Mouse (Mus musculus) mouse embryonic stem cell (cell line): Measurements from ENCODE around the gene Atp2b1.

Source experiments
- in situ Hi-C, 2 experiments: fragments of 300-500 bp; cut with MboI; formaldehyde crosslinking; loops; 1 replicate in 1 of 2; 3 replicates in 1 of 2; pipeline ENCODE4 v1.14.3; 2019 to 2020; ENCODE audit warnings: low sequenced_read_pairs in 2 of 2, low pct_unique_long_range_greater_than_20kb in 1 of 2, mixed read lengths in 1 of 2; ENCODE audit not compliant: unreplicated experiment in 1 of 2

Gene Atp2b1

DNA sequence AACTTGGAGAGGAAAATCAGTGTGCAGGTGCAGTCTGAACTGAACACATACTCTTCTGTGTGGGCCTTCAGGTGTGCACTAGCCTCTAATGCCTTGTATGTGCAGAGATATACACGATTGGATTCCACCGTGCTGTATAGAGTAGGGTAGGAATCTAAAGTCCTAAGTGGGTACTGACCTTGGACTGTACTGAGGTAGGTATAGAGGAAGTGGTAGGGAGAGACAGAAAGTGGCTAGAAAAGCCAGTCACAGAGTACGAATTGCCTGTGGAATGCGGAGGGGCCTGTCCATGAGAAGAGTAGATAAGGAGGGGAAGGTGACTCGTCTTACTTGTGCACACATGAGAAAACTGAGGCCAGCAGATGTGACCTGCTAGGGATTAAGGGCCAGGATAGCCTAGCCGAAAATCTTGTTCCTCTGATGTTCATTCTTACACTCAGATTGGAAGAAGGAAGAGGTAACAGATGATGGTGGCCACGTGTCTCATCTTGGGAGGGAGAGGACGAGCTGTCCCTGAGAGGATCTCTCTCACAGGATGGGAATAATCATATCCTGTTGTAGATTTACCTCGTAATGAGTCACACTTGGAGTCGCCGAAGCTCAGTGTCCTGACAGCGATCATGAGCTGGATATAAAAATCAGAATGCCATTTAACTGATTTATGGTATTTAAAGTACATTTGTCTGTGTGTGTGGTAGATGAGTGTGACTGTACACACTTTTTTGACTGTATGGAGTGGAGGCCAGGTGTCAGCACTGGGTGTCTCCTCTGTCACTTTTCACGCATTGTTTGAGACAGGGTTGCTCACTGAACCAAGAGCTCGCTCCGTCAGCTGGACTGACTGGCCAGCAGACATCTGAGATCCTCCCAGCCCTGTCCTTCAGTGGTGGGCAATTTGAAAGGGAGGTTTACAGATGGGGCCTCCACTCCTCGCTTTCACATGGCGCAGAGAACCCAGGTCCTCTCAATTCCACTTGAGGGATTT lies 37.4 kb downstream of the Atp2b1 start:
- in situ Hi-C loops: no loop called here

DNA sequence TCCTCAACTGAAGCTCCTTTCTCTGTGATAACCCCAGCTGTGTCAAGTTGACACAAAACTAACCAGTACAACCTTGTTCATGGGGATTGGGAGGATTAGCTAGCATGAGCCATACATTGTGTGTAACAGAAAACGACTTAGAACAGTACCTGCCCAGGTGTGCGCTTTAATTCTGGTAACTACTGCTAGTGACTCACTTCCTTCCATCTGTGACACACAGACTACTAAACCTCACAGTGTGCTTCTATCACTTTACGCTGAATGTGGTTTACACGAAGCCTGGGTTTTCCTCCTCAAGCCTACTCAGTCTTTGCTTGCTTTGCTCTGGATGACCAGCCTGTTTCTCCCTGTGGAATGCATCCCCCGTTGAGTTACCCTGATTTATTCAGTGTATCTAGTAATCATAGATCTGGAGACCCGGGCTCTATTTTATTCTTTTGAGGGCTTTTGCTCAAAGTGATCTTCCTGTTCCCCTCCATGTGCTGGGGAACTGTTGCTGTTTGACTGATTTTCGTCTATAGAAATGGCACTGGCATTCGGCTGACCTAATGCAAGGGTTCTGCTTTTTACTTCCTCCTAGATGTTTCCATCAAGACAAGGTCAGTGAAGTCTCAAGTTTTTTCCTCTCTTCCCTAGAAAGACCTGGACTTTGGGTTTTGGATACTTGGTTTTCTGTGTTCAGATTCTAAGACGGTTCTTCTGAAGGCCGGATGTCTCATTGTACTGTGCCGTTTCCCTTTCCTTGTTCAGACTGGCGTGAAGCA lies 40.2 kb downstream of the Atp2b1 start:
- in situ Hi-C loops: no loop called here

DNA sequence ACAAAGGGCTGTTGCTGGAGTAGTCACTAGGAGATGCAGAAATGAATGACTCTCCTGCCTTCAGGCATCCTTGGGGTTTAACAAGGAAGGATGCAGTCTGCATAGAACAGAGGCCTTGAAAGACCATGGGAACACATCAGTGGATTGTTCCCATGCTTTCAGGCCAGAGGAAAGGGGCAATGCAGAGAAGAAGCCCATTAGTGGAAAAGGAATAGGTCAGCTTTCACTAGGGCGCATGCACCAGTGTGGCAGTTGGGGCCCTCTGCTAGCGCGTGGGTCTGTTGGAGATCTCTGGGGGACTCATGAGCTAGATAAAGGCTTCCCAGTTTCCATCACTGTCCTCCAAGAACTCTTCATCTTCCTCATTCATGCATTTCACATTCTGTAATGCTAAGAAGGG lies 41.9 kb downstream of the Atp2b1 start:
- in situ Hi-C loops: no loop called here

DNA sequence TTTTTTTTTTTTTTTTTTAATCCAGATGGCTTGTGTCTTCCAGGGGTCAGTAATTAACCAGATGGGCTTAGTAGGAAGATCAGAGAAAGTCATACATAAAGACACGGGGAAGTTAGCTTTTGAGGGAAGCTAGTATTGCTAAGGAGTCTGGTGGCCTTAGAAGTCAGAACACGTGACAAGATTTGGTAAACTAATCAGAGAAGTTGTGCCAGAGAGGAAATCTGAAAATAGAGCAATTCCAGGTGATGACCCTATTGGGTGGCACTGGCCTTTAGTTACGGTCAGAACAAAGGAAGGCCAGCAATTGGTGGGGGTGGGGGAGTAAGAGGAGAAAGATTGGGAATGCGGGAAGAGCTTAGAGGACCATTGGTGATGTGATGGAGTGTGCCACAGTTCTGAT lies 44.5 kb downstream of the Atp2b1 start:
- in situ Hi-C loops: no loop called here

DNA sequence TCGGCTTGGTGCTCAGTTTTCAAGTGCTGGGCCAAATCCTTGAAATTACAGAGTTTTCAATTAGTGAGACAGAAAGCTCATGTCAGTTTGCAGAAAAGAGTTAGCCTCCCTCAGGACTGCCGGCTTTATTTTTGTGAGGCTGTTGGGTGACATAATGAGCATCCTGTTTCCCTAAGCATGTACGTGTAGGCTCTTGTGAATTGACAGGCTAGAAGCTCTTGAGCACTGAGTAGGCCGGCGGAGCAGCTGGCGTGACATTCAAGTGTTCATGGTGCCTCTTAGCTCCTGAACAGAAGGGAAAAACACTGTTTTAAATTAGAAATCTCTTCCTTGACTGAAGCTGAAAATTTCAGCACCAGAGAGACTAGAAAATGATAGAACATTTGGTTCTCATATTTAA lies 45.2 kb downstream of the Atp2b1 start:
- in situ Hi-C loops: no loop called here

DNA sequence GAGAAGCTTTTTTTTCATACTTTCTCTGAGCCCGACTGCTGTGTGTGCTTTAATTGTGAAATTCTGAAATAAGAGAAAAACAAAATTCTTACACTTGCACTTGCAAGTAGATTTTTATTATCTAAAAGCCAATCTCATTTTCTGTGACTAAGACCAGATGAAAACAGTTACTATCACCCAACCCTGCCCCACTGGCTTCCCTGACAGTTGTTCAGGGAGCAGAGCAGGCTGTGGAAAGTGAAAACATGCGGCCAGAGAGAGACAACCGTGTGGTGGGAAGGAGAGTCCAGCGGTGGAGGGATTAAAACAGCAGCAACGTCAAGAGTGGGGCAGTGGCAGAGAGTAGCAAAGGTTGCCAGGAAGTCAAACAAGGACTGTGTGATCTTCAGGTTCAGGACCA lies 46.7 kb downstream of the Atp2b1 start:
- in situ Hi-C loops: no loop called here

DNA sequence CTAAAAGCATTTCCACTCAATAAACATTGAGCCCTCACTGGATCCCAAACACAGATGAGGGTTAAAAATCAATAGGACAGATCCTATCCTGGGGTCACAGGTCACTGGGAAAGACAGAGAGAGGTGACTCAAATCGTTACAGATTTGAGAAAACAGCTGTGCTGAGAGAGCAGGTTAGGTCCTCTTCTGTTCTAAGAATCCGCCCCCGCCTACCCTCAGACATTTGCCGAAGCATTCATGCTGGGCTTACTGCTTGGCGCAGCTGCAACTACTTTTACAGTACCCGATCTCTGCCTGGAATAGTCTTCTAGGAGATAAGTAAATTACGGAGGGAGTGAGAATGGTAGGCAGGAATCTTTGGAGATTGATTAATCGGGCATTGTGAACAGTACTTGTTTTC lies 47.9 kb downstream of the Atp2b1 start:
- in situ Hi-C loops: no loop called here

DNA sequence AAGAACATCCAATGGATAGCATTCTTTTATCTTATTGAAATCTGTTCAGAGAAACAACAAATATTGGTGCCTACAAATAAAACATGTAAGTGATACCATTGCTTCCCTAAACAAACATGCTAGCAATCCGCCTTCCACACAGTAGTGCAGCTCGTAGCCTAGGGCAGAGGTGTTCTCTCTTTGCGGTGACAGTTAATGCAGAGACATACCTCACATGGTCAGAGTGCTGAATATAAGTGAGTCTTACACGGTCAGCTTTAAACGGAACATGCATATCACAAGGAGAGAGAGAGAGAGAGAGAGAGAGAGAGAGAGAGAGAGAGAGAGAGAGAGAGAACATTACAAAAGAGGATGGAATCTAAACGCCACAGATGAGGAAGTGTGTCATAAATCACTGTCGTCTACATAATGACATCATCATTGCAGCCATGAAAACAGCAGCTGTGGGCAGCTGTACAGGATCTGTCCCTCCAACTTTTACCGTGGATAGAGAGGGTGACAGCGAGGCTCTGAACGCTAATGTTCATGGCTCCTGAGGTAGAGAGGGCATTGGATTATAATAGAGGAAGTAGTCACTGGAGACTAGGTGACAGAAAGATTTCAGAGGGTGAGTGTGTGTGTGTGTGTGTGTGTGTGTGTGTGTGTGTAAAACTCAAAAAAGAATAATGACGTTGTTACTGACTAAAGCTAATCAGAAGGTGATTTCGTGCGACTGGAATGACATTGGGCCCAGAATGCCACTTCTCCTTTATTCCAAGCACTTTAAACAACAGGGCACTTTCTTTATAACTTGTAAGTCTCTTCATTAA lies 52.4 kb downstream of the Atp2b1 start:
- in situ Hi-C loops: no loop called here

DNA sequence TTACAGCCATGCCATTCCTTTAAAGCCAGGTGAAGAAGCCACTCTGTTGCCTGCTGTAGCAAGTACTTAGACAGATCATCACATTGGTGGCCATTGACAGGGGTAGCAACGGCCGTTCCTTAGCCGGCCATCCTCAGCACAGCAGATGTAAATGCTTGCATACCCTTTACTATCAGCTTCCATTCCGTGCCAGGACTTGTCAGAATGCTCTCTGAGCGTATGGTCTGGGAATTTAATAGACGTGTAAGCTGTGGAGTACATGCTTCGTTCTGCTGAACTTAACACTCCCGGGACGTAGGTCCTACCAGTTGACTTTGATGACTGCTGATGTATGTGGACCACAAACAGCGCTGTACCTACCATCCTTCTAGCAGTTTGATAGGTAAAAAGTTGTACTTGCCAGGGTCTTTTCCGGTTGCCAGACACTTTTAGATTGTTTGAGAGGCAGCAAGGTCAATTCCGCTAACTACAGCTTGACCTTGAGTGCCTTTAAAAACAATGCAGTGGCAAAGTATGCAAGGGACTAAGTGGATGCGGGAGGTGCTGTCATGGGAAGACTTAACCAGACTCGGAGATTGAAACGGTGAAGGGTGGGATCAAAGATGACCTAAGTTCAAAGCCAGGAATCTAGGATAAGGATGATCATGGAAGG lies 53.2 kb downstream of the Atp2b1 start:
- in situ Hi-C loops: no loop called here

DNA sequence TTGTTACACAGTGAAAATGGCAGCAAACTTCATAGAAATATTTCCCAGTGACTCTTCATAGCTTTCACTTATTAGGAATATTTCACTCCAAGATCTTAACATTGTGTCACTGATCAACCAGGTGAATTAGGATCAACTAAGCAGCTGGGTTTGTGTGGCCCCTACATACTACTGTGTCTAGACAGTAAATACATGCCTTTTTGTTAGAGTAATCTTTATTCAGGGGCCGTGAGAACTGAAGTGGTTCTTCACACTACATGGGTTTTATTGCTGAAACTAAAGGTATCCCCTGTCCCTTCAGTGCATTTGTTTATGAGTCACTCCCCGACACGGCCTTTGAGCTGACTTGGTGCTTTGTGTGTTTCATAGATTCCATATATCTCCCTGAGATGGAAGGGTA lies 56.7 kb downstream of the Atp2b1 start:
- in situ Hi-C loops: no loop called here

DNA sequence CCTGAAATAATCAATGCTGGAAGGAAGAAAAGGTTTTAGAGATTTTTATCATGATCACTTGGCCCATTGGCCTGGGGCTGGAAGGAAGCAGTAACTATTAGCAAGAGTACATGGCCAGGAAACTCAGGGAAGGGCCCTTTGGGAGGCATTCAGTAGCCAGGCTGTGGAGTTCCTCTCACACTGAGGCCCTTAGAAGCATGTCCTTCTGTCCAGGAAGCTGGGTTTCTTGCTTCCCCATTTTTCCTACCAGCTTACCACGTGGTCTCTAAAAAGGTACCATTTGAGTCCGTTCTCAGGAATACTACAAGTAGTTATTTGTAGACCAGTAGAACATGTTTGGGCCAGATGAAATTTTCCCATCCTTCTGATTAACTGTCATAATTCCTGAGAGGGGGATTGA lies 58.2 kb downstream of the Atp2b1 start:
- in situ Hi-C loops: no loop called here

DNA sequence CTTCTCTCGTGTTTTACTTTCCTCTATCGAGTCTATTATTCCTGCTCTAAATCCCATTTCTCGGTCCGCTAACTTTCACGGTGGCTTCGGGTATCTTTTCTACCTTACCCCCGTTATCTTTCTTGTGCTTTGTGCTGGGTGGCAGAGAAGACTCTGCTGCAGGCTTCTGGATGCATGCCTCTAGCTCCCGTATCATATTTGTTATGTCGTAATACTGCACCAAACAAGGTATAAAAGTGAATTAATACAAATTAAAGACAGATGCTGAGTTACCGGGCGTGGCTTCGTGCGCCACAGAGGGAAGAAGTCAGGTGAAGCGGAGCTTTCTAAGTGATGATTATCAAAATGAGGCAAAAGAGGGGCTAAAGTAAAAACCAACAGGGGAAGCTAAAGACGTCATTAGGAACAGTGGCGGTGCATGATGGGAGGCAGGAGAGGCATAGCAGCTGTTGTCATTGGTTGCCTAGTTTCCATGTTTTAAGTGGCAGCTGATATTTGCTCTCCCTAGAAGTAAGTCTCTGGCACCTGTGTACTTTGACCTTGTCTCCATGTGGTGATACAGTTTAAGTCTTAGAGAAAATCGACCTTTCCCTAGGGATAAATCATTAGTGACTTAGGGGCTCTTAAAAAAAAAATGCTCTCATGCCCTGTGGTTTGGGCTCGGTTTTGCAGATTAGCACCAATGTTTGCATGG lies 58.9 kb downstream of the Atp2b1 start:
- in situ Hi-C loops: no loop called here

DNA sequence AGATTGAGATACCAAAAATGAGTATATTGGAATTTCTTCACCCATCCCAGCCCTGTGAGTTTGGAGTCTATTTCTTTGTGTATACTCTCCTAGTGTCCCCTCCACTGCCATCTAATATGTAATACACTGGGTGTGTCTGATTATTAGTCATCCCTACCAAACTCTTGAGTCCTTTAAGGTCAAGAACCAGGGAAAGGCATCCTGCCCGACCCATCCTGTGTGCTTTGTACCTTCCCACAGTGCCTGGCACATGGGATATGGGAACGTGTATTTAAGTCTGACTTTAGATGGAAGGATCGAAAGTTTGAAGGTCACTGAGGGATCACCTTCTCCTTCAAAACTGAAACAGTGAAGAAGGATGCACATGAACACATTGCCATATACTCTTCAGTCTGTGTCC lies 60.4 kb downstream of the Atp2b1 start:
- in situ Hi-C loops: no loop called here

DNA sequence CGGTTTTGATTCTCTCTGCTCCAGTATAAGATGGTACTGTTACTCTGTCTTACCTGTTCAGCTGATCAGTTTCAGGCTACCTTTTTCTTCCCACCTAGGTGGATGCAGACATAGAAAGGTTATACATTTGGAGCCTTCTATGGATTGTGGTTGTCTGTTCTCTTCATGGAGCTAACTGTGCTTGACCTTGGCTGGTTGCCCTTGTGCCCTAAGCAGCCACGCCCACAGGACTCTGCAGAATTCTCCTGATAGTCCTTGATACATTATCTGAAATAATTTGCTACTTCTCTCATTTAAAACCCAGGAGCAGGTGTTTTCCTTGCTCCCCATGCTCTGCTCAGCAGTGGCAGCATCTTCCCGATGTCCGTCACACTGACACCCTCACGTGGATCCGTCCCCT lies 61.4 kb downstream of the Atp2b1 start:
- in situ Hi-C loops: no loop called here

DNA sequence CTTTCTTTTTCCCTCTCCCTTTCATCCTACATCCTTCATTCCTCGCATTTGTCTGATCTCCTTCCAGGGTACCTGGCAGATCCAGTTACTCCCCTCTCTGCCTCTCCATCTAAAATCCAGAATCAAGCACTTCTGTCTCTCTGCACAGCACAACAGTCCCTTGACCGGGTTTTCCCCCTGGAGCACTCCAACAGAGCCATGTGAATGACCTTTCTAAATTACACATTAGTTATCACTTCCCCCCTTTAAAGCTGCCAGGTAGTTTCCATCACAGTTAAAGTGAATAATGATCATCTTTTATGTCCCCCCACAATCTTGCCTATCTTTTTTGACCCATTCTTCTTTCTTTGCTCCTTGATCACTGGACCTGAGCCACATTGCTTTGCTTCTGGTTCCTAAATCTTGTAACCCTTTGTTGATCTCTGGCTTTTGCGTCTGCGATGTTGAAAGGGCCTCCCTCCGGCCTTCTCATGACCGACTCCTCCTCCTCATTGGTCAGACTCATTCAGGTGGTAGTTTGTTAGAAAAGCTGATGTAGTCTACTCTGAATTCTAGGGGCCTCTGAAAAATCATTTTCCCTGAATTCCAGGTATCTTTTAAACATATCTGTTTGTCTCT lies 62.8 kb downstream of the Atp2b1 start:
- in situ Hi-C loops: no loop called here

DNA sequence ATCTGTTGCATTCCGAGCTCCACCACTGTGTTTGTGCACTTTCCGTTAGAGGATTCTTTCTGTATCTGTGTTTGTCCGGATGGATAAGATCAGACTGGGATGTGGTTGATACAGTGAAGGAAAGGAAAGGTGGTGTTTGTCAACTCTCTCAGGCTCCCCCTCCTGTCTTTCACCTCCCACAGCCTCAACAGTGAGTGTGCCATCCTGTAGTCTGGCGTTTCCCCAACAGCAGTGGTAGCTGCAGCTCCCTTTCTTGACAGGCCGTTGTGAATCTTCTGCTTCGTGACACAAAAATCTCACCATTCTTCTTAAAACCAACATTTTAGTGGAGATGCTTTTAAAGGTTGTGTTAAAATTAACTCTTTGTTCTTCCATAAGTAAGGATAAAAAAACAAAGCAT lies 64.6 kb downstream of the Atp2b1 start:
- in situ Hi-C loops: no loop called here

DNA sequence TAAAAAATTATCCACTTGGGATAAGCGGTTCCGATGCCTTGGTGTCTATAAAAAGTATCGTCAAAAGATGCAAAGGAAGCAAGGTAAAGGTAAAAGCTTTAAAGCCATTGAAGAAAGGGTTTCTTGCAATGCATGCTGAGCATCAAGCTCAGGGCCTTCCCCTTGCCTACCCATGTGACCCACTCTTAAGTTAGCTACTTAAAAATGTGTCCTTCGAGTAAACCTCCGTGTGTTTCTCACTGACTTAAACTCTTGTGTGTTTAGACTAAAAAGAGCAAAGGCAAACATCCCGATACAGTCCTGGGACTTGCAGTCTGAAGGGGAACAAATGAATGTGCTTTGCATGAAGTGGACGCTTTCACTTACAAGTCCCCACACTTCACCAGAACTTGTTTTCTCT lies 65.1 kb downstream of the Atp2b1 start:
- in situ Hi-C loops: no loop called here

DNA sequence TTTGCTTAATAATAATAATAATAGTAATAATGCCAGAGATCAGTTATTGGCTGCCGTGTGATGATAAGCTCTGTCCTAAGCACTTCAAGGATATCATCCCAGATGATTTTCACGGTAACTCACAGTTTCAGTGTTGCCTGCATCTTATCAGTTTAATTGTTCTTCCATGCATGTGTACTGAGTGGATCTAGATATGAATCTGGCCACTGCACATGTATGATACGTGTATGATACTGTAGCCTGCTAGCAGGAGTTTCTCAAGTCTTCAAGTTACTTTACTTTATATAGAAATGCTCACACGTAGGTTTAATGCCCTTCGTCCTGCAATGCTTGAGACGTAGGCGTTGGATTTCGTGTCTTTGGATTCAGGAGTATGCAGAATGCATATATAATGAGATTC lies 65.7 kb downstream of the Atp2b1 start:
- in situ Hi-C loops: no loop called here
